Mouse (Mus musculus): ENCODE measurements at regions not wholly inside any gene's neighbourhood (a gene's known extent, or its start where the extent isn't known, plus 50 kb on each side); places are given as distances from the start of the nearest gene placed in this dataset.

GRCm38 (mm10) chr9:46819808-46820207 is 178.7 kb upstream of the Gm4791 start:
- no peak for DNase-seq (ENCODE audit: low read depth, low spot score)

DNA sequence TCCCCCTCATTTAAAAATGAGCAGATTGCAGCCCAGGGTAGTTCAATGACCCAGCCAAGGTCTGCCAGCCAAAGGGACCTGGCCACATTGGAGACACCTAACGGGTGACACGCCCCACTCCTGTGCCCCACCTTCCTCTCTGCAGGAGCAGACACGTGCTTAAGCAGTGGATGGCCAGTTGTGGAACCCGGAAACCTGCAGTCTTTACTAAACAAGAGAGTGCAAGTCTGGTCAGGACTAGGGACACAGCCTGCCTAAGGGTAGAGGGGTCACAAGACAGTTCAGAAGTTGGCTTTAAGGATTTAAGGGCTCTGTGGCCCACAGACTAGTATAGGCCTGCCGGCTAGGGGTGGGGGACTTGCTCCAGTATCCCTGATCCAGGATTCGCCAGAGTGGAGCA is 179.2 kb upstream of the Gm4791 start:
- no peak for DNase-seq (ENCODE audit: low read depth, low spot score)

DNA sequence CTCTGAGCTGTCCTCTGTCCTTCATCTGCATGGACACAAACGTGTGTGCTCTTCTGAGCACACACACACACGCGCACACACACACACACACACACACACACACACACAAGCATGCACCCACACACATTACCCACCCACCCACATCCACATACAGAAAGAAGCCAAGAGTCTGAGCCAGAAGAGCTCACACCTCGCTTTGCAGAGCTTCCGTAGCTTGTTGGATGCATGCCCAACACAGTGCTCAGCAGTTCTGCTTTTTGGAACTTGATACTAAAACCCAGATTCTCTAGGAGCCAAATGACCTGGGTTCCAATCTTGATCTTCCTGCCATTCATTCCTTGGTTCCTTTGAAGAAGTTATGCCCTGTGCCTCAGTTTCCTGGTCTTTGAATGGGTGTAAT is 182.4 kb upstream of the Gm4791 start:
- no peak for DNase-seq (ENCODE audit: low read depth, low spot score)

GRCm38 (mm10) chr9:46814478-46815241 is 183.9 kb upstream of the Gm4791 start:
- DNase-seq (ENCODE audit: low read depth, low spot score): peak; percentile 61

GRCm38 (mm10) chr9:46810266-46810665 is 188.3 kb upstream of the Gm4791 start:
- DNase-seq (ENCODE audit: low read depth, low spot score): no peak

GRCm38 (mm10) chr9:46795446-46795845 is 203.1 kb upstream of the Gm4791 start:
- no peak for DNase-seq (ENCODE audit: low read depth, low spot score)

GRCm38 (mm10) chr9:46789036-46789435 is 209.5 kb upstream of the Gm4791 start:
- no peak for DNase-seq (ENCODE audit: low read depth, low spot score)

GRCm38 (mm10) chr9:46788456-46788855 is 210.1 kb upstream of the Gm4791 start:
- DNase-seq (ENCODE audit: low read depth, low spot score): no peak

- no peak for DNase-seq (ENCODE audit: low read depth, low spot score)
These were observed 214.1 kb upstream of the Gm4791 start for GRCm38 (mm10) chr9:46784355-46784975.

- DNase-seq (ENCODE audit: low read depth, low spot score): no peak
These were observed 214.8 kb upstream of the Gm4791 start for GRCm38 (mm10) chr9:46783597-46784354.

GRCm38 (mm10) chr9:46781681-46782080 is 216.9 kb upstream of the Gm4791 start:
- DNase-seq (ENCODE audit: low read depth, low spot score): no peak

DNA sequence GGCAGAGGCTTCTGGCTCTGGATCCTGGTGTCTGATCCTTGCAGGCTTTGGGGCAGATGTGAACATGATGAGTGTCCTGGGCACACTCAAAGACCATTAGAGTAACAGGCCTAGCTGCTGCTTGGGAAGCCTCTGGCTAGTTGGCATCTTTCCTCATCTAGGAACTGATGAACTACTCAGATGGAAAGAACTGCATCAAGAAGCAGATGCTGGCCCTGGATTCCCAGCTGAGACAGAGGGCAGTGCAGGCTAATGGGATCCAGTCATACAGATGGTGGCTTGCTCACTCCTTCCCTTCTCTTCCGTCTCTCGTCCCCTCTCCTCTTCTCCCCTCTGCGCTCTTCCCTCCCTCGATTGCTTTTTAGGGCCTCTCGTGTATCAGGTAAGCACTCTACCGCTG is 219.8 kb upstream of the Gm4791 start:
- no peak for DNase-seq (ENCODE audit: low read depth, low spot score)

DNA sequence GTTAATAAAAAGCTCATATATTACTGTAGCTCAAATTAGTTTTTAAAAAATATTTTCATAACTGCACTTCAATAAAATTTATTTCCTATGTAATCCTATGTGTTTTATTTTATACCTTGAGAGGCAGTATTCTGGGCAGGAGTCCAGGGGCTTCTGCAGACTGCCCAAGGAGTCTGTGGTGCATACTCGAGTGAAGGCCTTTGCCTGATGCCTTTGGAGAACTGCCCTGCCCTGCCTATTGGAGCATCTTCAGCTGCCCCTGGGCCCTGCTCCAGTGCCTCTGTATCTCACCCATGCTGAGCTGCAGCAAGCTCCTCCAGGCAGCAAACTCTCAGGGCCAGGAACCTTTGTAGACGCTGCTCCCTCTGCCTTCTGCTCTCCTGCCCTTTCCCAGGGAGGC is 223.7 kb upstream of the Gm4791 start:
- no peak for DNase-seq (ENCODE audit: low read depth, low spot score)

DNA sequence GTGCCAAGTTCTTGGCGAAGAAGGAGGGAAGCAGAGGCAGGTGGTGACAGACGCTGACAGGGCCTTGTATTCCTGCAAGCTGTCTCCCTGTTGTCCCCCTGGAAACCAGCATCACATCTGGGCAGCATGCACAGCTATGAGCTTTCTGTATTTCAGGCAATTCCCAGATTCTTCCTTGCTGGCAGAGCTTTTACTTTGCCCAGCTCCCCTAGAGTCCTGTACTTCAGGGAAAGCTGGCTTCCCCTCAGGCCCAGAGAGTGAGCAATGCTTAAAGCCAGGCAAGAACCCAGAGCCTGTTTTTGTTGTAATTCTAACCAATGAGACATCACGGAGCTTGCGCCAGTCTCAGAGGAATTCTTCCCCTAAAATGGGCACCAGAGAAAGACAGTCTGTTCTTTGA is 238.3 kb upstream of the Gm4791 start:
- DNase-seq (ENCODE audit: low read depth, low spot score): no peak

DNA sequence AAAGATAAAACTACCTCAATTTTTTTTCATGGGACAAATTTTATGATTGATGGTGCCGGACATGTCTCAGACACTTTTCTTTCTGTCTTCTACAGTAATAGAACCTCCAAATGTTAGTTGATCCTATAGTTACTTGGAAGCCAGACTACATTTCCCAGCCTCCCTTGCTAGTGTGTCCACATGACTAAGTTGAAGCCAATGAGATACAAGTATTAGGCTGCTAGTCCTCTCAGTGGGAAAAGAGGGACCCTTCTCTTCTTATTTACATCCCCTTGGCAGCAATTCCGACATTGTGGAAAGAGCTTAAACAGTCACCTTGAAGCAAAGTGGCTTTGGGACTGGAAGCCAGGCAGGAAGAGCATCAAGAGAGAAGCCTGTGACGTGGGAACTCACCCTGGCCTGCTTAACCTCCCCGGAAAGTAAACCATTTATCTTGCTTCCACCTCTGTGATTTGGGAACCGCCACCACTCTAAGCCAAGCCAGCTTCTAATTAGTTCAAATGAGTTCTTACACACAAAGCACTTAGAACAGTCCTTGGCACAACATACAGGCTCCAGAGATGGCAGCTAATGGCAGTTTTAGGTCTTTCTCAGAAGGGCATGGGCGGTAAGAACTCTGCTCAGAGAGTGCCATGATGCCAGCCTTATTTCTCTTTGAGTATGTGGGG is 241.4 kb upstream of the Gm4791 start:
- no peak for DNase-seq (ENCODE audit: low read depth, low spot score)

- no peak for DNase-seq (ENCODE audit: low read depth, low spot score)
These were observed 246.6 kb upstream of the Gm4791 start for GRCm38 (mm10) chr9:46751981-46752380.

DNA sequence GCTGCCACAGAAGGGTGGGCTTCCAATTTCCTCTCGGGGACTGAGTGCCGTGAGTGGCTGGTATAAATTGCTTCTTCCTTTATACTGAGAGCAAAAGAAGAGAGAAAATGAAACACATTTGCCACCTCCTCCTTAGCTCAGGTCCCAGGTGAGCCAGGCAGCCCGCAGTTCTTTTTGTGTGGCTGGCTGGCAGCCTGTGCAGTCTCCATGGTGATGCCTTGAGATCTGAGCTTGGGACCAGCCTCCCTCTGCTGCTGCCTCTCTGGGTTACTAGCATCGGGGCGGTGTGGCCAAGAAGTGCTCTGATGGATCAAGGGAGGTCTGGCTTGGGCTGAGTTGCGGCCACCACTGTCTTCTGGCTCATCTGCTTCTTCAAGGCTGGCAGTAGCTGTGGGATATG is 249.1 kb upstream of the Gm4791 start:
- DNase-seq (ENCODE audit: low read depth, low spot score): no peak

GRCm38 (mm10) chr9:46746266-46746665 is 252.3 kb upstream of the Gm4791 start:
- DNase-seq (ENCODE audit: low read depth, low spot score): no peak

DNA sequence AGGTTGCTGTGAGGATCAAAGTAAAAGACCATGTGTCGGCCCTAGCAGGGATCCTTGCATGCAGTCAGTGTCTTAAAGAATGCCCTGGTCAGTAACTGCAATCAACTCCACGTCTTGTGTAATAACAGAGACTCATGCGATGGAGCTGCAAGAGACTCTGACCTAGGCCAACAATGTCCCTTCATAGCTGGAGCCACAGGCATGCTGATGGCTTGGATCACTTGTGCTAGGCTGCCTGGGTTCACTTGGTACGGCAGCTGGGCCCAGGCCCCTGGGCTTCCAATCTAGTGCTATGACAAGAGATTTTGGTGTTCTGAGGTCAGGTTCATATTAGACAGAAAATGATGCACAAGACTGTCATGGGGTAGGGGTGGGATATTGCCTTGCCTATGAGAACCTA is 258.0 kb upstream of the Gm4791 start:
- no peak for DNase-seq (ENCODE audit: low read depth, low spot score)

DNA sequence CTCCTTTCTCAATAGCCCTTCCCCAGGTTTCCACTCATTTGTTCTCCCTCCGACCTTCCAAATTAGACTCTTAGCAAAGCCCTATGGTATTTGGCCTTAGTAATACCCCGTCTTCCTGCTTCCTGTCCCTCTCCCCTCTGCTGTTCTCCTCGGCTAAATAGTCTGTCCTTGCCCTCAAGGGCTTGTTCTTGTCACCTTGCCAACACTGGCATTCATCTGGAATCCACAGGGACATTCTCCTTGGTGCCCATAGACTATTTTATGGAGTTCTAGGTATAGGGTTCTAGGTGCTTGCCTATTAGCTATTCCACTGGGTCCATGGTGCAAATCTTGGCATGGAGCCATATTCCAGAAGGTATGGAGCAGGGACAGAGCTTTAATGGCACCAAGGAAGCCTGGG is 259.2 kb upstream of the Gm4791 start:
- no peak for DNase-seq (ENCODE audit: low read depth, low spot score)

DNA sequence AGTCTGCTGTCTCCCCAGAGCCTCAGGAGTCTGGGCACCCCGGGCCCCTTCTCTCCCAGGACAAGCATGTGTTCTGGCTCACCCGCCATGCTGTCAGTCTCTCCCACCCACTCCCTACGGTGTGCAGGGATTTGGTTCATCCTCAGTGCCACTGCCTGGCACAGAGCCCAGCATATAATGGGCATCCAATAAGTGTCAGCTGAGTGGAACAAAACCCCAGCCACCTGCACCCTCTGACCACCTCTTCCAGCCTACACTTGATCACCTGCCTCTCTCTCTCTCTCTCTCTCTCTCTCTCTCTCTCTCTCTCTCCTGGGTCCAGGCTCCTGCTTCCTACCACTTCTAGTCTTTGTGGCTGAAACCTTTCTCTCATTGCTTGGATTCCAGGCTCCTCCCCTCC is 259.9 kb upstream of the Gm4791 start:
- peak; percentile 19 for DNase-seq (ENCODE audit: low read depth, low spot score)

DNA sequence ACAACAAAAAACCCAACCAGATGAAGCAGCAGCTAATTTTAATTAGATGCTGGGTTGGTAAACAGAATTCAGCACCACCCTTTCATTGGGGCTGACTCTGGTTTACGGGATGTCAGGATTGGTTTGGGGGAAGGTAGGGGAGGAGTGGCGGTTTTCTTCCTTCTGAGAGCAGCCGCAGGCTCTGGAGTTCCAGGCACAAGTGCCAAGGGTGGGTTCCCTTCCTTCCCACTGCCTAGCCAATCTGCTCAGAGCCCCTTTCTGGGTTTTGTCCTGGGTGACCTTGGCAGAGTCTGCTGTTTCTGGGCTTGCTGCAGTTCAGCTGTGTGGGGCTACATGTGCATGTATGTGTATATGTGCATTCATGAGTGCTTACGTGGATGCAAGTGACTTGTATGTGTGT is 260.5 kb upstream of the Gm4791 start:
- no peak for DNase-seq (ENCODE audit: low read depth, low spot score)
